Mouse (Mus musculus): ENCODE measurements around the gene Rdh13. TPM values are rescaled to one million over a fixed set of nuclear protein-coding genes. Genes with fewer than 3 reads are reported as not detected.

Gene Rdh13
- polyA plus RNA-seq (2017; shearing (Covaris generic)) = 4.9 TPM

GRCm38 (mm10) chr7:4445216-4445791 is at the start of gene Rdh13:
Rdh13 (minus strand) TSS chr7:4445649.

GRCm38 (mm10) chr7:4460576-4461434 is 15.4 kb upstream of the Rdh13 start, which contains the start of gene Eps8l1:
Eps8l1 (plus strand) TSS chr7:4460674.

GRCm38 (mm10) chr7:4397730-4398129 is 47.7 kb downstream of the Rdh13 start, which contains the start of gene Gp6:
Gp6 (minus strand) TSS chr7:4397744.

Other genes with a start within 250 kb of the Rdh13 start
- not detected for gene Lilra5, start 207.9 kb downstream of the Rdh13 start, polyA plus RNA-seq (2017; shearing (Covaris generic))
- not detected for gene Ncr1, start 107.9 kb downstream of the Rdh13 start, polyA plus RNA-seq (2017; shearing (Covaris generic))
- not detected for gene Gp6, start 47.9 kb downstream of the Rdh13 start, polyA plus RNA-seq (2017; shearing (Covaris generic))
- 11.1 TPM for gene Eps8l1, start 15.0 kb upstream of the Rdh13 start, polyA plus RNA-seq (2017; shearing (Covaris generic))
- gene Ppp1r12c, start 56.0 kb upstream of the Rdh13 start, polyA plus RNA-seq (2017; shearing (Covaris generic)) = 29.9 TPM
- 4.5 TPM for gene Tnnt1, start 70.7 kb upstream of the Rdh13 start, polyA plus RNA-seq (2017; shearing (Covaris generic))
- gene Tnni3, start 78.6 kb upstream of the Rdh13 start, polyA plus RNA-seq (2017; shearing (Covaris generic)) = 1.5 TPM
- gene Dnaaf3, start 86.8 kb upstream of the Rdh13 start, polyA plus RNA-seq (2017; shearing (Covaris generic)) = 1.2 TPM
- 0.26 TPM for gene Syt5, start 101.9 kb upstream of the Rdh13 start, polyA plus RNA-seq (2017; shearing (Covaris generic))
- not detected for gene Ptprh, start 158.4 kb upstream of the Rdh13 start, polyA plus RNA-seq (2017; shearing (Covaris generic))
- gene Tmem86b, start 185.8 kb upstream of the Rdh13 start, polyA plus RNA-seq (2017; shearing (Covaris generic)) = 5.6 TPM
- gene Ppp6r1, start 213.4 kb upstream of the Rdh13 start, polyA plus RNA-seq (2017; shearing (Covaris generic)) = 30.9 TPM
- gene Hspbp1, start 239.4 kb upstream of the Rdh13 start, polyA plus RNA-seq (2017; shearing (Covaris generic)) = 82.1 TPM
- not detected for gene Brsk1, start 245.0 kb upstream of the Rdh13 start, polyA plus RNA-seq (2017; shearing (Covaris generic))